Mouse (Mus musculus): ENCODE results near the gene Prps1l1.

GRCm38 (mm10) chr12:35016481-35017250 is 32.1 kb downstream of the Prps1l1 start:
- TF ChIP-seq CTCF (IDR thresholded peaks at IDR 0.05; ENCODE audit: extremely low read depth, insufficient read depth, insufficient read length, insufficient replicate concordance) (no peak), POLR2A (IDR thresholded peaks at IDR 0.05; ENCODE audit: low read depth, low read length) (no peak)
